Mouse (Mus musculus) liver, embryonic 16.5 days (tissue): ENCODE measurements around the gene Ugt1a6a. TPM values are rescaled to one million over a fixed set of nuclear protein-coding genes. Genes with fewer than 3 reads are reported as not detected.
A peak's percentile ranks its signal among the peaks of the same experiment; 100 is the strongest.

Source experiments
- ATAC-seq: fragments of 200-750 bp; cut with Nextera tagmentation; 2 replicates; pipeline ENCODE4 v1.8.0; 2017; ENCODE audit warnings: low read depth, mild to moderate bottlenecking, moderate number of reproducible peaks, moderate library complexity
- H3K27ac ChIP-seq: fragments of 300-500 bp; sonication (generic); 2 replicates; pipeline ENCODE4 v1.5.1; 2014; ENCODE audit warnings: mild to moderate bottlenecking, low read length
- H3K27me3 ChIP-seq: fragments of 300-500 bp; sonication (generic); 2 replicates; pipeline ENCODE4 v1.6.1; 2014; ENCODE audit warnings: low read depth, low read length, mixed read lengths; ENCODE audit not compliant: control insufficient read depth, insufficient read depth
- H3K36me3 ChIP-seq: fragments of 300-500 bp; sonication (generic); 2 replicates; pipeline ENCODE4 v1.6.1; 2014; ENCODE audit warnings: mild to moderate bottlenecking; ENCODE audit not compliant: control insufficient read depth, insufficient read depth
- H3K4me1 ChIP-seq: fragments of 300-500 bp; sonication (generic); 2 replicates; pipeline ENCODE4 v1.6.1; 2014; ENCODE audit warnings: low read depth, low read length, mixed read lengths; ENCODE audit not compliant: control insufficient read depth
- H3K4me2 ChIP-seq: fragments of 300-500 bp; sonication (generic); 2 replicates; pipeline ENCODE4 v1.6.1; 2014; ENCODE audit warnings: low read depth, low read length, mixed read lengths
- H3K4me3 ChIP-seq: fragments of 300-500 bp; sonication (generic); 2 replicates; pipeline ENCODE4 v1.5.1; 2014; ENCODE audit warnings: low read depth, mild to moderate bottlenecking, low read length
- H3K9ac ChIP-seq: fragments of 300-500 bp; sonication (generic); 2 replicates; pipeline ENCODE4 v1.6.1; 2014; ENCODE audit warnings: low read depth, low read length
- H3K9me3 ChIP-seq: fragments of 300-500 bp; sonication (generic); replicated peaks from 2 replicates; pipeline ENCODE4 v1.6.1; 2016; ENCODE audit warnings: low read length; ENCODE audit not compliant: control insufficient read depth
- WGBS: fragments of 180-500 bp; shearing (Covaris S2); extraction: QIAGEN DNeasy Blood & Tissue Kit; methylation state at CpG from one replicate; pipeline ENCODE4 v1.1.7; 2014; ENCODE audit not compliant: insufficient replicate concordance; 5-methylcytosine and 5-hydroxymethylcytosine counted together
- polyA plus RNA-seq: library from polyadenylated mRNA; unstranded; fragments of >200 nt; fragmentation: Nextera tagmentation; extraction: Ambion mirVana; gene quantifications from 2 replicates; pipeline ENCODE4 v1.2.1, GENCODE M21; 2015

The Ugt1a6a gene
- polyA plus RNA-seq, 1 experiment from 2014 or later: 21.8 TPM

GRCm38 (mm10) chr1:88234248-88234610 lies 99.6 kb downstream of the Ugt1a6a start:
- Histone ChIP-seq H3K36me3 (no peaks in the 10 kb centered on the region), H3K27me3 (no peaks in the 10 kb centered on the region), H3K4me2 (no peak overlapping the region), H3K27ac (no peak overlapping the region), H3K4me3 (no peak overlapping the region), H3K9ac (no peak overlapping the region), H3K4me1 (no peaks in the 10 kb centered on the region), H3K9me3 (peaks cover 46% of the 10 kb centered on the region)
- no peak for ATAC-seq
- 45% methylated on average over 4 of the region's 4 CpGs for WGBS

GRCm38 (mm10) chr1:88234646-88235045 lies 100.0 kb downstream of the Ugt1a6a start:
- H3K9ac ChIP-seq: no peak overlapping the region
- peaks cover 43% of the 10 kb centered on the region for H3K9me3 ChIP-seq
- no peak overlapping the region for H3K27ac ChIP-seq
- no peak overlapping the region for H3K4me2 ChIP-seq
- no peaks in the 10 kb centered on the region for H3K27me3 ChIP-seq
- ATAC-seq: no peak
- H3K4me1 ChIP-seq: no peaks in the 10 kb centered on the region
- WGBS: 31% methylated on average over 5 of the region's 5 CpGs
- H3K4me3 ChIP-seq: no peak overlapping the region
- H3K36me3 ChIP-seq: no peaks in the 10 kb centered on the region

- Histone ChIP-seq H3K36me3 (no peaks in the 10 kb centered on the region), H3K9ac (no peak overlapping the region), H3K27me3 (no peaks in the 10 kb centered on the region), H3K4me2 (no peak overlapping the region), H3K4me1 (no peaks in the 10 kb centered on the region), H3K9me3 (peaks cover 41% of the 10 kb centered on the region), H3K4me3 (no peak overlapping the region), H3K27ac (no peak overlapping the region)
- 44% methylated on average over 11 of the region's 11 CpGs for WGBS
- ATAC-seq: no peak
Observed at GRCm38 (mm10) chr1:88235046-88235893, 100.7 kb downstream of the Ugt1a6a start.

GRCm38 (mm10) chr1:88235894-88236415 lies 101.3 kb downstream of the Ugt1a6a start:
- H3K9ac ChIP-seq: no peak overlapping the region
- no peaks in the 10 kb centered on the region for H3K36me3 ChIP-seq
- H3K4me1 ChIP-seq: no peaks in the 10 kb centered on the region
- H3K4me2 ChIP-seq: no peak overlapping the region
- no peak for ATAC-seq
- H3K27ac ChIP-seq: no peak overlapping the region
- no peaks in the 10 kb centered on the region for H3K27me3 ChIP-seq
- 37% methylated on average over 4 of the region's 4 CpGs for whole genome bisulfite sequencing
- peaks cover 42% of the 10 kb centered on the region for H3K9me3 ChIP-seq
- no peak overlapping the region for H3K4me3 ChIP-seq

GRCm38 (mm10) chr1:88237311-88237710 lies 102.7 kb downstream of the Ugt1a6a start:
- Histone ChIP-seq H3K4me2 (no peak overlapping the region), H3K4me3 (no peak overlapping the region), H3K9me3 (peaks cover 41% of the 10 kb centered on the region), H3K9ac (no peak overlapping the region), H3K4me1 (no peaks in the 10 kb centered on the region), H3K27ac (no peak overlapping the region), H3K27me3 (no peaks in the 10 kb centered on the region), H3K36me3 (no peaks in the 10 kb centered on the region)
- 57% methylated on average over 5 of the region's 5 CpGs for WGBS
- no peak for ATAC-seq

- no peaks in the 10 kb centered on the region for H3K27me3 ChIP-seq
- peak; percentile 14; the same call in 1 of the 2 replicates for ATAC-seq
- no peaks in the 10 kb centered on the region for H3K36me3 ChIP-seq
- no peak overlapping the region for H3K4me3 ChIP-seq
- no peaks in the 10 kb centered on the region for H3K4me1 ChIP-seq
- H3K27ac ChIP-seq: no peak overlapping the region
- WGBS: 56% methylated on average over 6 of the region's 6 CpGs
- no peak overlapping the region for H3K9ac ChIP-seq
- H3K9me3 ChIP-seq: peaks cover 45% of the 10 kb centered on the region
- no peak overlapping the region for H3K4me2 ChIP-seq
Observed at GRCm38 (mm10) chr1:88238771-88239170, 104.2 kb downstream of the Ugt1a6a start.

- H3K4me2 ChIP-seq: no peak overlapping the region
- no peaks in the 10 kb centered on the region for H3K27me3 ChIP-seq
- no peak for ATAC-seq
- H3K36me3 ChIP-seq: no peaks in the 10 kb centered on the region
- H3K4me1 ChIP-seq: no peaks in the 10 kb centered on the region
- H3K9ac ChIP-seq: no peak overlapping the region
- H3K9me3 ChIP-seq: peaks cover 36% of the 10 kb centered on the region
- no peak overlapping the region for H3K4me3 ChIP-seq
- H3K27ac ChIP-seq: no peak overlapping the region
- 56% methylated on average over 5 of the region's 5 CpGs for WGBS
Observed at GRCm38 (mm10) chr1:88240072-88240471, 105.5 kb downstream of the Ugt1a6a start.

- 48% methylated on average over 4 of the region's 4 CpGs for WGBS
- H3K4me2 ChIP-seq: no peak overlapping the region
- no peak overlapping the region for H3K27ac ChIP-seq
- ATAC-seq: no peak
- no peaks in the 10 kb centered on the region for H3K27me3 ChIP-seq
- peaks cover 34% of the 10 kb centered on the region for H3K9me3 ChIP-seq
- H3K4me1 ChIP-seq: no peaks in the 10 kb centered on the region
- no peak overlapping the region for H3K4me3 ChIP-seq
- H3K36me3 ChIP-seq: no peaks in the 10 kb centered on the region
- H3K9ac ChIP-seq: no peak overlapping the region
Observed at GRCm38 (mm10) chr1:88240579-88240978, 106.0 kb downstream of the Ugt1a6a start.

- no peak overlapping the region for H3K4me3 ChIP-seq
- no peak overlapping the region for H3K9ac ChIP-seq
- no peaks in the 10 kb centered on the region for H3K27me3 ChIP-seq
- no peaks in the 10 kb centered on the region for H3K4me1 ChIP-seq
- 51% methylated on average over 5 of the region's 5 CpGs for WGBS
- H3K4me2 ChIP-seq: no peak overlapping the region
- no peak for ATAC-seq
- H3K27ac ChIP-seq: no peak overlapping the region
- peaks cover 25% of the 10 kb centered on the region for H3K9me3 ChIP-seq
- H3K36me3 ChIP-seq: no peaks in the 10 kb centered on the region
Observed at GRCm38 (mm10) chr1:88243861-88244260, 109.3 kb downstream of the Ugt1a6a start.
